Comparison of ENCODE assay signal across 9 mouse cellular contexts in genomic region chr2:79379087-79380041, GRCm38 (mm10).
DNase-seq lines count a peak whose midpoint lies in the region; ATAC-seq and TF ChIP-seq lines count a peak whose summit lies in the region.
"Had no signal": no experiment of that assay in that cellular context is flagged by ENCODE, and none has a peak within 500 bp of the region (broad histone marks: within the 10 kb centered on the region; RNA-seq: fewer than 3 reads in every experiment).

No protein-coding gene starts in this region.

- no peaks in the 10 kb centered on the region for H3K27me3 ChIP-seq in lung, postnatal 0 days (replicated peaks; ENCODE audit: insufficient read depth, low read length)
- H3K27me3 ChIP-seq in hindbrain, embryonic 12.5 days: no peaks in the 10 kb centered on the region
- H3K27me3 ChIP-seq in liver, embryonic 13.5 days: 0 out of 2 replicates have a peak, but pooled peaks cover 2% of the 10 kb centered on the region

- no peaks in the 10 kb centered on the region for H3K36me3 ChIP-seq in lung, postnatal 0 days (ENCODE audit: insufficient read depth, low read length)
- H3K36me3 ChIP-seq in hindbrain, embryonic 12.5 days: no peaks in the 10 kb centered on the region
- H3K36me3 ChIP-seq in liver, embryonic 13.5 days: no peaks in the 10 kb centered on the region
- H3K36me3 ChIP-seq: G1E had no signal

- ATAC-seq in lung, postnatal 0 days: no peak
- peak; percentile 74 for ATAC-seq in hindbrain, embryonic 12.5 days (ENCODE audit: low FRiP score)
- peak; percentile 51; the same call in 1 of the 2 replicates for ATAC-seq in liver, embryonic 13.5 days (ENCODE audit: low read depth)

- no peak for TF ChIP-seq POLR2A in lung, adult 2 months (IDR thresholded peaks at IDR 0.05; ENCODE audit: borderline replicate concordance, extremely low read depth, low read depth, low read length)

- 33% methylated on average over 12 of the region's 12 CpGs for WGBS in lung, postnatal 0 days
- 47% methylated on average over 12 of the region's 12 CpGs for WGBS in lung, adult 2 months
- WGBS in hindbrain, embryonic 12.5 days: 18% methylated on average over 12 of the region's 12 CpGs
- WGBS in liver, embryonic 13.5 days (ENCODE audit: insufficient replicate concordance): 48% methylated on average over 12 of the region's 12 CpGs

- no peak for TF ChIP-seq EP300 in lung, postnatal 0 days (IDR thresholded peaks at IDR 0.05)

- H3K4me3 ChIP-seq in lung, postnatal 0 days (ENCODE audit: low read depth, low read length): no peak overlapping the region
- H3K4me3 ChIP-seq in lung, adult 2 months (replicated peaks; ENCODE audit: extremely low read depth, low read depth, low read length): no peak overlapping the region
- no peak overlapping the region for H3K4me3 ChIP-seq in hindbrain, embryonic 12.5 days
- no peak overlapping the region for H3K4me3 ChIP-seq in liver, embryonic 13.5 days (replicated peaks)

- H3K27ac ChIP-seq in lung, postnatal 0 days (ENCODE audit: low read length): no peak overlapping the region
- H3K27ac ChIP-seq in hindbrain, embryonic 12.5 days: no peak overlapping the region
- no peak overlapping the region for H3K27ac ChIP-seq in liver, embryonic 13.5 days

- no peak for TF ChIP-seq CTCF in lung, postnatal 0 days (IDR thresholded peaks at IDR 0.05)
- TF ChIP-seq CTCF in lung, adult 2 months (IDR thresholded peaks at IDR 0.05; ENCODE audit: insufficient read depth, low read length): no peak

- H3K9ac ChIP-seq in lung, postnatal 0 days (replicated peaks; ENCODE audit: low read depth): no peak overlapping the region
- H3K9ac ChIP-seq in hindbrain, embryonic 12.5 days: no peak overlapping the region
- no peak overlapping the region for H3K9ac ChIP-seq in liver, embryonic 13.5 days

- H3K9me3 ChIP-seq in lung, postnatal 0 days (ENCODE audit: low read length): no peaks in the 10 kb centered on the region
- no peaks in the 10 kb centered on the region for H3K9me3 ChIP-seq in hindbrain, embryonic 12.5 days (replicated peaks)
- H3K9me3 ChIP-seq in liver, embryonic 13.5 days (replicated peaks): no peaks in the 10 kb centered on the region
- H3K9me3 ChIP-seq: G1E had no signal

- intact Hi-C loops in gastrocnemius, postnatal 14 days (cut with DNase I; ENCODE audit: low total_unique reads): loop anchor here (10.0 kb wide), 1 partner anchor 395 kb away; no protein-coding TSS in a partner anchor

- peak; percentile 19 for DNase-seq in lung, postnatal 0 days (ENCODE audit: low spot score)
- no peak for DNase-seq in lung, adult 2 months
- no peak for DNase-seq in liver, embryonic 13.5 days
- no peak for DNase-seq in gastrocnemius, postnatal 14 days
- no peak for DNase-seq in testis, postnatal 10 days (ENCODE audit: low spot score)
- no peak for DNase-seq in lung, adult 18-20 months
- DNase-seq in T-cell, adult 2 months (ENCODE audit: low spot score): no peak

- no peaks in the 10 kb centered on the region for H3K4me1 ChIP-seq in lung, postnatal 0 days (ENCODE audit: insufficient read depth, low read depth, low read length)
- H3K4me1 ChIP-seq in lung, adult 2 months (ENCODE audit: control insufficient read depth, insufficient read depth, low read length): no peaks in the 10 kb centered on the region
- H3K4me1 ChIP-seq in hindbrain, embryonic 12.5 days: peaks cover 12% of the 10 kb centered on the region
- no peaks in the 10 kb centered on the region for H3K4me1 ChIP-seq in liver, embryonic 13.5 days (replicated peaks)

- no peak overlapping the region for H3K4me2 ChIP-seq in lung, postnatal 0 days (replicated peaks; ENCODE audit: low read depth, low read length)
- H3K4me2 ChIP-seq in hindbrain, embryonic 12.5 days (replicated peaks): peak overlapping the region; percentile 24; the same call in 1 of the 2 replicates
- H3K4me2 ChIP-seq in liver, embryonic 13.5 days: peak overlapping the region; percentile 13; the same call in 1 of the 2 replicates
